Mouse (Mus musculus): ENCODE measurements around the gene Ccl8. TPM values are rescaled to one million over a fixed set of nuclear protein-coding genes. Genes with fewer than 3 reads are reported as not detected.

The Ccl8 gene
- polyA plus RNA-seq, 1 experiment from 2014 or later: 0.75 TPM

DNA sequence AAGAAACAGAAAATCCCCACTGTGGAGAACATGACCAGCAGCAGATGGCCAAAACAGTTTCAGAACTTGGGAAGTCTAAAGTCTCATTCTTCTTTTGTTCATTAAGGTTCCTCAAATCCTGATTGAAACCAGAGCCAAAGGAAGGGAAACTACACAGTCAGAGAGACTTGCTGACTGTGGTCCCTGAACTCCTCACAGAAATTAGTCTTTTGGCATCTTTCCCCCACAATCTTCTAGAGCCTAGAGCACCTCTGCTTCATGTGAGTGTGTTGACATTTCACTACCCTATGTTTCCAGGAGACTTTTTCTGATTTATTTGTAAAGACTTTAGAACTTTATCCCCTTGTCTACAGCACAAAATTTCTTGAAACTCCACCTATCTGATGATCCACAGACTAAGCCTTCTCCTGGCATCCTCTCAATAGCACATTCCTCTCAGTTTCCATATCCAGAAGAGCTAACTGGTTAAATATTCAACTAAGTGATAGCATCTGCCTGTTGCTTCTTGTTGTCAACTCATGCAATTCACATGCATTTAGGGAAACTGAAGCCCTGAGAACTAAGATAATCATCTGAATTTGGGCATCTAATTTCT lies 36.8 kb upstream of the Ccl8 start:
- Histone ChIP-seq H3K4me1 (replicated peaks; ENCODE audit: insufficient read depth, low read length) (no peaks in the 10 kb centered on the region), H3K9ac (ENCODE audit: low read depth, low read length) (no peak overlapping the region), H3K4me2 (ENCODE audit: low read length) (no peak overlapping the region), H3K36me3 (ENCODE audit: insufficient read depth, low read length) (no peaks in the 10 kb centered on the region), H3K27ac (no peak overlapping the region), H3K27me3 (ENCODE audit: insufficient read depth, low read length) (no peaks in the 10 kb centered on the region), H3K9me3 (replicated peaks; ENCODE audit: low read length) (no peaks in the 10 kb centered on the region), H3K4me3 (replicated peaks; ENCODE audit: low read depth, low read length) (no peak overlapping the region)
- DNase-seq (ENCODE audit: low spot score) (no peak), ATAC-seq (replicated peaks; ENCODE audit: low FRiP score, low read depth) (no peak)
- TF ChIP-seq CTCF (IDR thresholded peaks at IDR 0.05; ENCODE audit: low read depth): no peak

DNA sequence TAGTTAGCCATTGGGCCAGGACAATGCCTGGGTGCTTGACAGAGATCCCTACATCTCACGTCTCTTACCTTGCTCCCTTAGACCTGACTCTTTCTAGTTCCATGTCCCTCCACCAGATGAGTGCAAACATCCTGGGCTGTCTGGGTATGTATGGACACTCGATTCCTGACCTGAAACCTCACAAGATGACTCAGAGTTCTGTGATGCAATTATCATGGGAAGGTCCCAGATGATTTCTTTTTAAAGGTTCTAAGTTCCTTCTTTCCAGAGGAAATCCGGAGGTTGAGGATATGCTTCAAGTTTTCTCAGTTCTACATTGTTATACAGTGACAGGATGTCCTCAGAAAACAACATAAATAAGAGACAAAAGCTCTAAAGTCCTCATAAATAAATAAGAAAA lies 34.1 kb upstream of the Ccl8 start:
- H3K27ac ChIP-seq: no peak overlapping the region
- H3K9ac ChIP-seq (ENCODE audit: low read depth, low read length): no peak overlapping the region
- 76% methylated on average over 3 of the region's 3 CpGs for WGBS
- no peaks in the 10 kb centered on the region for H3K27me3 ChIP-seq (ENCODE audit: insufficient read depth, low read length)
- no peaks in the 10 kb centered on the region for H3K36me3 ChIP-seq (ENCODE audit: insufficient read depth, low read length)
- TF ChIP-seq CTCF (IDR thresholded peaks at IDR 0.05; ENCODE audit: low read depth): no peak
- ATAC-seq (replicated peaks; ENCODE audit: low FRiP score, low read depth) (no peak), DNase-seq (ENCODE audit: low spot score) (no peak)
- H3K4me3 ChIP-seq (replicated peaks; ENCODE audit: low read depth, low read length): no peak overlapping the region
- no peak overlapping the region for H3K4me2 ChIP-seq (ENCODE audit: low read length)
- H3K9me3 ChIP-seq (replicated peaks; ENCODE audit: low read length): no peaks in the 10 kb centered on the region
- H3K4me1 ChIP-seq (replicated peaks; ENCODE audit: insufficient read depth, low read length): no peaks in the 10 kb centered on the region

DNA sequence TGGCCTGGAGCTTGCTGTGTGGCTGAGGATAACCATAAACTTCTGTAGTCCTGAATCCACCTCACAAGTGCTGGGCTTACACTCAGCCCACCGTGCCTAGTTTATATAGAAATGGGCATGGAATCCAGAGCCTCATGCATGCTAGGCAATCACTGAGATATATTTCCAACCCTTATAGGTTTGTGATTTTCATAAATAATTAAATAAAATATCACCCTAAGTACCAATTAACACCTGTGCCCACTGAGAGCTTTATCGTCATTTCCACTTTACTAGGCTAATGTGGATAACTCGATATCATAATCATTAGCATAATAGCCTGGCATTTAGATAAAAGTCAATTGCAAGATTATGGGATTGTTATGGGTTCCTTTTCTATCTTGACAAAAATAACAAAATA lies 30.6 kb upstream of the Ccl8 start:
- no peak overlapping the region for H3K4me3 ChIP-seq (replicated peaks; ENCODE audit: low read depth, low read length)
- H3K4me2 ChIP-seq (ENCODE audit: low read length): no peak overlapping the region
- 94% methylated on average over 3 of the region's 3 CpGs for WGBS
- no peaks in the 10 kb centered on the region for H3K27me3 ChIP-seq (ENCODE audit: insufficient read depth, low read length)
- DNase-seq (ENCODE audit: low spot score): no peak
- no peaks in the 10 kb centered on the region for H3K36me3 ChIP-seq (ENCODE audit: insufficient read depth, low read length)
- no peak for TF ChIP-seq CTCF (IDR thresholded peaks at IDR 0.05; ENCODE audit: low read depth)
- ATAC-seq (replicated peaks; ENCODE audit: low FRiP score, low read depth): no peak
- no peak overlapping the region for H3K9ac ChIP-seq (ENCODE audit: low read depth, low read length)
- H3K4me1 ChIP-seq (replicated peaks; ENCODE audit: insufficient read depth, low read length): no peaks in the 10 kb centered on the region
- H3K27ac ChIP-seq: no peak overlapping the region
- H3K9me3 ChIP-seq (replicated peaks; ENCODE audit: low read length): no peaks in the 10 kb centered on the region

DNA sequence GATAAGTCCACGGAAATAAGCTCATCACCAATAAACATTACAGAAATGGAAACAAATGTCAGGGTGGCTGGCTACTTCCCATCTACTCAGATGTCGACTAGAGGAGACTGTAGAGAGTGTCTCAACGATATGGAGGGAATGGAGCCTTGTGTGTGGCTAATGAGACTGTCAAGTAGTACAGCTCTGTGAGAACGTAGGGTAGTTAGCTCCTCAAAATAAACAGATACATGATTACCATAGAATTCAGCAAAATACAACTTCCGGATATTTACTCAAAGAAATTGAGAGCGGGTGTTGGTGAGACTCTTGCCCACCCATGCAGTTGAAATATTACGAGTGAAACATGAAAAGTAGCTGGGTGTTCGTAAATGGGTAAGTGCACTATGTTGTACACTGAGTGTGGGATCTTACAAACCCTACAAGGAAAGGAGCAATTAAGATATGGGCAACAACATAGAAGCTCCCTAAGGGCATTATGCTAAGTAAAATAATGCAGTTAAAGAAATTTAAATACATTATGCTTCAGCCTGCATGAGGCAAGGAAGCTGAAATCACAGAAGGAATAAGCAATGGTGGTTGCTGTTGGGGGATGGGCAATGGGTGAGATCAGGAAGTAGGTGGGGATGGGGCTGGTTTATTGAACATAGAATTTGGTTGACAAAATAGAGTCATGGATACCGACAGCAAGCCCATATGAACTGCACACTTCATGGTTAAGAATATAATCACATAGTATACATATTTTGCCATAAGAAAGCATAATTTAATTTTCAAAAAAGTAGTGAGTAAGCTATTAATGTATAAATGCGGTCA lies 15.3 kb upstream of the Ccl8 start:
- Histone ChIP-seq H3K27me3 (ENCODE audit: insufficient read depth, low read length) (no peaks in the 10 kb centered on the region), H3K27ac (no peak overlapping the region), H3K9ac (ENCODE audit: low read depth, low read length) (no peak overlapping the region), H3K36me3 (ENCODE audit: insufficient read depth, low read length) (no peaks in the 10 kb centered on the region), H3K4me1 (replicated peaks; ENCODE audit: insufficient read depth, low read length) (no peaks in the 10 kb centered on the region), H3K4me3 (replicated peaks; ENCODE audit: low read depth, low read length) (no peak overlapping the region), H3K4me2 (ENCODE audit: low read length) (no peak overlapping the region), H3K9me3 (replicated peaks; ENCODE audit: low read length) (no peaks in the 10 kb centered on the region)
- no peak for ATAC-seq (replicated peaks; ENCODE audit: low FRiP score, low read depth)
- 77% methylated on average over 10 of the region's 10 CpGs for WGBS
- TF ChIP-seq CTCF (IDR thresholded peaks at IDR 0.05; ENCODE audit: low read depth): no peak
- no peak for DNase-seq (ENCODE audit: low spot score)

DNA sequence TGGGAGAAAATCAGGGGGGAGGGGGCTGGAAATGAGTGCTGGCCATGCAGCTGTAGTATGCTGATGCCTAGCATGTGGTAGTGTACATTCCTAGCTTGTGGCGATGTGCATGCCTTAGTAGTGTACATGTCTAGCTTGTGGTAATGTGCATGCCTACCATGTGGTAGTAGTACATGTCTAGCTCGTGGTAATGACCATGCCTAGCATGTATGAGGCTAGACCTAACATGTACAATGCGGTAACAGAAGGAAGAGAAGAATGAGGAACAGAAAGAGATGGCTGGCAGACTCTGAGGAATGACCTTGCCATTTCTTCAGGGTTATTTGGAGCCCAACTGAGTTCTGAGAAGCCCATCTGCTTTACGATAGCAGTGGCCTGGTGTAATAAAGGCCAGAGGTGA lies 13.9 kb upstream of the Ccl8 start:
- DNase-seq (ENCODE audit: low spot score): no peak
- Histone ChIP-seq H3K9ac (ENCODE audit: low read depth, low read length) (no peak overlapping the region), H3K9me3 (replicated peaks; ENCODE audit: low read length) (no peaks in the 10 kb centered on the region), H3K4me3 (replicated peaks; ENCODE audit: low read depth, low read length) (no peak overlapping the region), H3K36me3 (ENCODE audit: insufficient read depth, low read length) (no peaks in the 10 kb centered on the region), H3K4me2 (ENCODE audit: low read length) (no peak overlapping the region), H3K27ac (no peak overlapping the region), H3K4me1 (replicated peaks; ENCODE audit: insufficient read depth, low read length) (no peaks in the 10 kb centered on the region), H3K27me3 (ENCODE audit: insufficient read depth, low read length) (no peaks in the 10 kb centered on the region)
- 60% methylated on average over 4 of the region's 4 CpGs for WGBS
- no peak for ATAC-seq (replicated peaks; ENCODE audit: low FRiP score, low read depth)
- TF ChIP-seq CTCF (IDR thresholded peaks at IDR 0.05; ENCODE audit: low read depth): no peak

DNA sequence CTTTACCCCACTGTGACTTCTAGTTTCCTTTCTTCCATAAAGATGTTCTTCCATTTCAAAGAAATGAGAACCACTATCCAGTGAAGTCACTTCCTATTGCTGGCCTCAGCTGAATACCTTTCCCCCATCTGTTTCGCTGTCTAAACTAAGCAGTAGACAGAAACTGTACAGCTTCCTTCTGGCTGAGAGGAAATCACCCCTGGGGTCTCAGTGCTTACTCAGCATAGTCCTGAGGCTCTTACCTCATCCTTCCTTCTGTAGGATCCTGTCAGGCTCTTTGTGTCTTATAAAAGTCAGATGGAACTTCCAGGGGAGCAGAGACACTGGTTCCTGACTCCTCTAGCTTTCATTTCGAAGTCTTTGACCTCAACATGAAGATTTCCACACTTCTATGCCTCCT lies 13.5 kb upstream of the Ccl8 start, which contains the start of gene Ccl12:
Gene Ccl12 (plus strand): TSS at position 317 of the 400 bp plus-strand sequence.
- no peak within 1 kb of the TSS for H3K9ac ChIP-seq (ENCODE audit: low read depth, low read length)
- TF ChIP-seq CTCF (IDR thresholded peaks at IDR 0.05; ENCODE audit: low read depth): no peak
- no peak within 1 kb of the TSS for H3K27ac ChIP-seq
- H3K9me3 ChIP-seq (replicated peaks; ENCODE audit: low read length): no peaks in the 10 kb centered on the region
- H3K27me3 ChIP-seq (ENCODE audit: insufficient read depth, low read length): no peaks in the 10 kb centered on the region
- no peak within 1 kb of the TSS for H3K4me2 ChIP-seq (ENCODE audit: low read length)
- no peak within 1 kb of the TSS for H3K4me3 ChIP-seq (replicated peaks; ENCODE audit: low read depth, low read length)
- ATAC-seq (replicated peaks; ENCODE audit: low FRiP score, low read depth) (no peak), DNase-seq (ENCODE audit: low spot score) (peak; percentile 5)
- no peaks in the 10 kb centered on the region for H3K36me3 ChIP-seq (ENCODE audit: insufficient read depth, low read length)
- H3K4me1 ChIP-seq (replicated peaks; ENCODE audit: insufficient read depth, low read length): no peaks in the 10 kb centered on the region
- 50% methylated on average over 2 of the region's 2 CpGs for WGBS

Data from kidney, postnatal 0 days (tissue).